Mouse (Mus musculus) left cerebral cortex, adult 18-20 months (tissue): ENCODE data around the gene Cyp17a1. TPM values are rescaled to one million over a fixed set of nuclear protein-coding genes. Genes with fewer than 3 reads are reported as not detected.

Experiments
- DNase-seq, 2 experiments: peaks; one replicate each; pipeline ENCODE4 v3.0.0; 2021 to 2022; ENCODE audit warnings: low spot score in 2 of 2, mixed read lengths in 1 of 2
- long read RNA-seq, 2 experiments: library from polyadenylated mRNA; stranded (forward); transcript quantifications; one replicate each; pipeline ENCODE4 v2.0.0; 2021
- total RNA-seq, 2 experiments: library from RNA; stranded (reverse); gene quantifications; 2 replicates each; pipeline ENCODE4 v1.2.3; 2021

The Cyp17a1 gene
- not detected for total RNA-seq
- long read RNA-seq, experiment 1, result 0 reads
- long read RNA-seq, experiment 2, result 0 reads

GRCm38 (mm10) chr19:46672766-46673418 is at the start of gene Cyp17a1:
Gene Cyp17a1 (minus strand): TSS chr19:46673172.
- no peak for DNase-seq

GRCm38 (mm10) chr19:46718150-46718549 is 45.2 kb upstream of the Cyp17a1 start:
- DNase-seq, result no peak

GRCm38 (mm10) chr19:46715016-46715415 is 42.0 kb upstream of the Cyp17a1 start:
- no peak for DNase-seq

GRCm38 (mm10) chr19:46714234-46714633 is 41.3 kb upstream of the Cyp17a1 start:
- no peak for DNase-seq

GRCm38 (mm10) chr19:46710614-46711013 is 37.6 kb upstream of the Cyp17a1 start:
- no peak for DNase-seq

- DNase-seq, result peak; percentile 39 to 44
These were observed 34.6 kb upstream of the Cyp17a1 start, which contains the start of gene As3mt for GRCm38 (mm10) chr19:46707296-46708151. Gene As3mt (plus strand): TSS chr19:46707458.

GRCm38 (mm10) chr19:46706540-46707295 is 33.7 kb upstream of the Cyp17a1 start:
- DNase-seq, result no peak

- no peak for DNase-seq
These were observed 33.0 kb upstream of the Cyp17a1 start for GRCm38 (mm10) chr19:46705779-46706495.

GRCm38 (mm10) chr19:46701156-46701555 is 28.2 kb upstream of the Cyp17a1 start:
- no peak for DNase-seq

- DNase-seq, result peak in 1 of 2 experiments; percentile 22
These were observed 26.1 kb upstream of the Cyp17a1 start for GRCm38 (mm10) chr19:46699011-46699481.

- no peak for DNase-seq
These were observed 25.0 kb upstream of the Cyp17a1 start for GRCm38 (mm10) chr19:46697840-46698517.

- no peak for DNase-seq
These were observed 24.0 kb upstream of the Cyp17a1 start for GRCm38 (mm10) chr19:46696943-46697342.

- DNase-seq, result no peak
These were observed 23.5 kb upstream of the Cyp17a1 start for GRCm38 (mm10) chr19:46696482-46696881.

GRCm38 (mm10) chr19:46693146-46693545 is 20.2 kb upstream of the Cyp17a1 start:
- DNase-seq, result no peak

GRCm38 (mm10) chr19:46691078-46691477 is 18.1 kb upstream of the Cyp17a1 start:
- no peak for DNase-seq

- DNase-seq, result no peak
These were observed 17.4 kb upstream of the Cyp17a1 start for GRCm38 (mm10) chr19:46690387-46690786.

GRCm38 (mm10) chr19:46689460-46690372 is 16.7 kb upstream of the Cyp17a1 start, which contains the start of gene Borcs7:
Gene Borcs7 (plus strand): TSS chr19:46689906.
- DNase-seq, result peak; percentile 94 to 95

- DNase-seq, result no peak
These were observed 6.9 kb upstream of the Cyp17a1 start for GRCm38 (mm10) chr19:46679720-46680383.
